Mouse (Mus musculus): Measurements from ENCODE around the gene Smagp. TPM values are rescaled to one million over a fixed set of nuclear protein-coding genes. Genes with fewer than 3 reads are reported as not detected.

Gene Smagp
- total and polyA plus RNA-seq, 3 experiments: 0.55 to 7.0 (median 3.2) TPM

DNA sequence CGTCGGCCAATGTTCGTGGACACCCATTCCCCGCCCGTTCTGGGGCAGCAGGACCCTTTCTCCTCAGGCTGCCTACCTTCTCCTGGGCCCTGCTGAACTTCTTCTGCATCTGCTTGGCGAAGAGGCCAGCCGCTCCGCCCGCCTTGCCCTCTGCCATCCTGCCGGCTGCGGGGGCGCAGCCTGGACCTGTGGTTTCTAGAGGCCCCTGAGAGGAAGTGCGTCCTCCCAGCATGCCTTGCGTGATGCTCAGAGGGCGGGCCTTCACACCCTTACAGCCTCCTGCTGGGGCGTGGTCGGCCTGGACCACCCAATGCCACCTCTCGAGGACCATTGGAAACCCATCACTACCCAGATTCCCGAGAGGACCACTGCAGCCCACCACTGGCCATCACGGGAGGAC is 32.6 kb upstream of the Smagp start, which contains the start of gene Bin2:
TSS of gene Bin2 (minus strand) at position 217 of the 400 bp plus-strand sequence.
- Histone ChIP-seq H3K79me2 (replicated peaks; ENCODE audit: control insufficient read depth, extremely low read depth, insufficient read depth, poor library complexity, severe bottlenecking) (peaks cover 40% of the 10 kb centered on the region), H3K4me3 (replicated peaks in 1 of 3; ENCODE audit: low read depth in 2 of 3, low read length in 2 of 3, poor library complexity in 1 of 3) (peak within 1 kb of the TSS; percentile 61 to 96 (median 84)), H3K9ac (ENCODE audit: insufficient read depth, low read depth) (peak within 1 kb of the TSS; percentile 85), H3K36me3 (replicated peaks in 1 of 2; ENCODE audit: control insufficient read depth in 1 of 2, insufficient read depth in 1 of 2, low read length in 1 of 2) (peaks cover 0 to under 1% of the 10 kb centered on the region in 2 experiments), H3K4me1 (ENCODE audit: control insufficient read depth in 1 of 2, insufficient read depth in 2 of 2) (peaks cover 22 to 81% of the 10 kb centered on the region in 2 experiments), H3K9me3 (replicated peaks; ENCODE audit: low read length) (no peaks in the 10 kb centered on the region), H3K27me3 (replicated peaks) (no peaks in the 10 kb centered on the region), H3K4me2 (ENCODE audit: insufficient read depth, low read depth, poor library complexity, severe bottlenecking) (peak within 1 kb of the TSS; percentile 94), H3K27ac (ENCODE audit: insufficient read depth, low read depth) (peak within 1 kb of the TSS; percentile 90)
- in situ Hi-C loops (cut with MboI; ENCODE audit: low pct_ligation_motif_present, low pct_unique_long_range_greater_than_20kb, low sequenced_read_pairs) (no loop called here), dilution Hi-C loops (cut with MboI; ENCODE audit: extremely low pct_ligation_motif_present, extremely low pct_unique_long_range_greater_than_20kb, low sequenced_read_pairs) (no loop called here)
- DNase-seq (ENCODE audit: extremely low read depth): peak; percentile 95
- TF ChIP-seq ZNF384 (IDR thresholded peaks at IDR 0.05; ENCODE audit: low read depth, low read length): no peak
- no peak for TF ChIP-seq BHLHE40 (IDR thresholded peaks at IDR 0.05; ENCODE audit: low read depth, low read length)
- peak; percentile 96 for TF ChIP-seq ZMIZ1 (IDR thresholded peaks at IDR 0.05; ENCODE audit: low read depth, low read length)
- TF ChIP-seq MAZ (IDR thresholded peaks at IDR 0.05; ENCODE audit: low read depth, low read length): no peak
- TF ChIP-seq ZC3H11A (IDR thresholded peaks at IDR 0.05; ENCODE audit: low read depth, low read length): no peak
- peak; percentile 22; the same call in 1 of the 2 replicates for TF ChIP-seq RCOR1 (conservative IDR thresholded peaks at IDR 0.05; ENCODE audit: low read depth, low read length)
- TF ChIP-seq MXI1 (IDR thresholded peaks at IDR 0.05; ENCODE audit: low read depth, low read length): no peak
- TF ChIP-seq MEF2A (IDR thresholded peaks at IDR 0.05; ENCODE audit: borderline replicate concordance, low read depth, low read length): peak; percentile 51; the same call in 1 of the 2 replicates
- peak; percentile 90 for TF ChIP-seq TCF12 (IDR thresholded peaks at IDR 0.05; ENCODE audit: low read depth, low read length)
- TF ChIP-seq ETS1 (conservative IDR thresholded peaks at IDR 0.05; ENCODE audit: low read depth, low read length): peak; percentile 41
- TF ChIP-seq POLR2AphosphoS2 (IDR thresholded peaks at IDR 0.05; ENCODE audit: low read depth, low read length): peak; percentile 80; the same call in 1 of the 2 replicates
- peak; percentile 81; the same call in 1 of the 2 replicates for TF ChIP-seq UBTF (IDR thresholded peaks at IDR 0.05; ENCODE audit: low read depth, low read length)
- peak; percentile 63 for TF ChIP-seq SIN3A (IDR thresholded peaks at IDR 0.05; ENCODE audit: low read length)
- no peak for TF ChIP-seq USF1 (IDR thresholded peaks at IDR 0.05; ENCODE audit: low read depth, low read length)
- TF ChIP-seq SMC3 (IDR thresholded peaks at IDR 0.05; ENCODE audit: low read depth, low read length): no peak
- TF ChIP-seq POLR2A (IDR thresholded peaks at IDR 0.05; ENCODE audit: low read depth, low read length): peak; percentile 98
- TF ChIP-seq E2F4 (IDR thresholded peaks at IDR 0.05; ENCODE audit: insufficient replicate concordance, low read depth, low read length): no peak
- 0 out of 2 replicates have a peak, but pooled peaks have one; percentile 51 for TF ChIP-seq MYC (IDR thresholded peaks at IDR 0.05; ENCODE audit: low read depth, low read length)
- TF ChIP-seq NELFE (IDR thresholded peaks at IDR 0.05; ENCODE audit: low read depth, low read length): peak; percentile 97
- no peak for TF ChIP-seq KAT2A (IDR thresholded peaks at IDR 0.05; ENCODE audit: insufficient replicate concordance, low read length)
- TF ChIP-seq JUND (conservative IDR thresholded peaks at IDR 0.05; ENCODE audit: low read depth, low read length): no peak
- TF ChIP-seq EP300 (IDR thresholded peaks at IDR 0.05; ENCODE audit: low read length): peak; percentile 22; the same call in 1 of the 2 replicates
- no peak for TF ChIP-seq CHD2 (IDR thresholded peaks at IDR 0.05; ENCODE audit: low read length)
- TF ChIP-seq ELF1 (IDR thresholded peaks at IDR 0.05; ENCODE audit: low read depth, low read length): peak; percentile 83
- no peak for TF ChIP-seq GABPA (IDR thresholded peaks at IDR 0.05; ENCODE audit: insufficient replicate concordance, low read depth, low read length)
- no peak for TF ChIP-seq RAD21 (IDR thresholded peaks at IDR 0.05; ENCODE audit: low read depth, low read length)
- TF ChIP-seq IRF4 (IDR thresholded peaks at IDR 0.05; ENCODE audit: low read depth, low read length): peak; percentile 78; the same call in 1 of the 2 replicates
- peak; percentile 65; the same call in 1 of the 2 replicates for TF ChIP-seq TBP (conservative IDR thresholded peaks at IDR 0.05; ENCODE audit: low read depth, low read length)
- TF ChIP-seq HCFC1 (IDR thresholded peaks at IDR 0.05; ENCODE audit: low read depth, low read length): peak; percentile 76
- no peak for TF ChIP-seq ZKSCAN1 (IDR thresholded peaks at IDR 0.05; ENCODE audit: borderline replicate concordance, low read depth, low read length)
- no peak for TF ChIP-seq CTCF (conservative IDR thresholded peaks at IDR 0.05 in 1 of 2, IDR thresholded peaks at IDR 0.05 in 1 of 2; ENCODE audit: low read depth in 2 of 2, low read length in 2 of 2)
- peak; percentile 96 for TF ChIP-seq MAX (IDR thresholded peaks at IDR 0.05; ENCODE audit: low read length)
- TF ChIP-seq PAX5 (IDR thresholded peaks at IDR 0.05; ENCODE audit: low read length): no peak
- no peak for TF ChIP-seq JUN (IDR thresholded peaks at IDR 0.05; ENCODE audit: insufficient read depth, low read depth, low read length)
- TF ChIP-seq CHD1 (IDR thresholded peaks at IDR 0.05; ENCODE audit: low read depth, low read length): no peak
- TF ChIP-seq MAFK (IDR thresholded peaks at IDR 0.05; ENCODE audit: insufficient replicate concordance, low read length): no peak
- TF ChIP-seq NRF1 (IDR thresholded peaks at IDR 0.05; ENCODE audit: low read depth, low read length): peak; percentile 27; the same call in 1 of the 2 replicates
- no peak for TF ChIP-seq USF2 (conservative IDR thresholded peaks at IDR 0.05; ENCODE audit: low read depth, low read length)
